Mouse (Mus musculus) MEL (cell line): ENCODE measurements around the gene Castor1. TPM values are rescaled to one million over a fixed set of nuclear protein-coding genes. Genes with fewer than 3 reads are reported as not detected.

Experiments used
- DNase-seq: peaks from one replicate; pipeline ENCODE4 v3.0.0; 2011; ENCODE audit warnings: low read depth, low spot score
- H3K27ac ChIP-seq: 2 replicates; pipeline ENCODE4 v1.5.1; 2012; ENCODE audit warnings: low read depth, mild to moderate bottlenecking, control low read depth, low read length, moderate library complexity; ENCODE audit not compliant: control insufficient read depth
- H3K27me3 ChIP-seq, 2 experiments: fragments of 150-350 bp in 1 of 2; sonication (generic) in 1 of 2; 2 replicates each; pipeline ENCODE4 v1.6.1; 2012; ENCODE audit warnings: low read length in 2 of 2, mild to moderate bottlenecking in 2 of 2, improper control_type of control experiment in 1 of 2, moderate library complexity in 1 of 2; ENCODE audit not compliant: insufficient read depth in 2 of 2, control insufficient read depth in 1 of 2
- H3K36me3 ChIP-seq, 2 experiments: 2 replicates each; pipeline ENCODE4 v1.6.1; 2012 to 2014; ENCODE audit warnings: low read length in 2 of 2, improper control_type of control experiment in 1 of 2, inconsistent platforms in 1 of 2, mild to moderate bottlenecking in 1 of 2; ENCODE audit not compliant: insufficient read depth in 2 of 2, control insufficient read depth in 1 of 2
- H3K4me1 ChIP-seq, 2 experiments: fragments of 150-350 bp in 1 of 2; sonication (generic) in 1 of 2; 2 replicates each; pipeline ENCODE4 v1.6.1; 2012; ENCODE audit warnings: low read length in 2 of 2, improper control_type of control experiment in 1 of 2, mild to moderate bottlenecking in 1 of 2; ENCODE audit not compliant: insufficient read depth in 2 of 2, control insufficient read depth in 1 of 2
- H3K4me3 ChIP-seq, 2 experiments: fragments of 150-350 bp in 1 of 2; sonication (generic) in 1 of 2; 2 replicates each; pipeline ENCODE4 v1.5.1; 2012; ENCODE audit warnings: low read depth in 2 of 2, low read length in 2 of 2, mild to moderate bottlenecking in 2 of 2, moderate library complexity in 2 of 2, control low read depth in 1 of 2, improper control_type of control experiment in 1 of 2; ENCODE audit not compliant: control insufficient read depth in 1 of 2, insufficient read depth in 1 of 2
- H3K79me2 ChIP-seq: 2 replicates; pipeline ENCODE4 v1.6.1; 2012; ENCODE audit warnings: mild to moderate bottlenecking, low read length, moderate library complexity; ENCODE audit not compliant: control insufficient read depth, poor library complexity, insufficient read depth
- H3K9ac ChIP-seq: 2 replicates; pipeline ENCODE4 v1.6.1; 2012; ENCODE audit warnings: low read depth, mild to moderate bottlenecking, control low read depth, low read length, moderate library complexity; ENCODE audit not compliant: control insufficient read depth, poor library complexity, severe bottlenecking
- H3K9me3 ChIP-seq: fragments of 150-350 bp; sonication (generic); replicated peaks from 2 replicates; pipeline ENCODE4 v1.6.1; 2012; ENCODE audit warnings: mild to moderate bottlenecking, low read length, improper control_type of control experiment, moderate library complexity; ENCODE audit not compliant: insufficient read depth
- CHD1 ChIP-seq: IDR thresholded peaks from 2 replicates; pipeline ENCODE4 v1.6.1; 2012; ENCODE audit warnings: low read depth, mild to moderate bottlenecking, inconsistent platforms, low read length, improper control_type of control experiment
- ELF1 ChIP-seq: IDR thresholded peaks from 2 replicates; pipeline ENCODE4 v1.6.1; 2014; ENCODE audit warnings: low read depth, mild to moderate bottlenecking, inconsistent platforms, low read length, improper control_type of control experiment, moderate library complexity
- EP300 ChIP-seq, 2 experiments: IDR thresholded peaks; 2 replicates each; pipeline ENCODE4 v1.6.1; 2011; ENCODE audit warnings: improper control_type of control experiment in 2 of 2, low read length in 2 of 2, low read depth in 1 of 2, mild to moderate bottlenecking in 1 of 2
- ETS1 ChIP-seq: IDR thresholded peaks from 2 replicates; pipeline ENCODE4 v1.6.1; 2012; ENCODE audit warnings: low read depth, mild to moderate bottlenecking, inconsistent platforms, low read length, improper control_type of control experiment, moderate library complexity
- GABPA ChIP-seq: IDR thresholded peaks from 2 replicates; pipeline ENCODE4 v1.6.1; 2012; ENCODE audit warnings: low read depth, mild to moderate bottlenecking, inconsistent platforms, low read length, improper control_type of control experiment, moderate library complexity
- GATA1 ChIP-seq: IDR thresholded peaks from 2 replicates; pipeline ENCODE4 v1.6.1; 2011; ENCODE audit warnings: low read depth, low read length, improper control_type of control experiment
- MAFK ChIP-seq: IDR thresholded peaks from 2 replicates; pipeline ENCODE4 v1.6.1; 2011; ENCODE audit warnings: low read depth, mild to moderate bottlenecking, low read length, improper control_type of control experiment, borderline replicate concordance
- MAX ChIP-seq: IDR thresholded peaks from 2 replicates; pipeline ENCODE4 v1.6.1; 2011; ENCODE audit warnings: low read length, improper control_type of control experiment
- MEF2A ChIP-seq: IDR thresholded peaks from 2 replicates; pipeline ENCODE4 v1.6.1; 2014; ENCODE audit warnings: low read depth, mild to moderate bottlenecking, inconsistent platforms, low read length, improper control_type of control experiment; ENCODE audit not compliant: poor library complexity, insufficient replicate concordance, severe bottlenecking; ENCODE audit errors: extremely low read depth
- MYC ChIP-seq: IDR thresholded peaks from 2 replicates; pipeline ENCODE4 v1.6.1; 2011; ENCODE audit warnings: low read depth, mild to moderate bottlenecking, low read length, improper control_type of control experiment, moderate library complexity
- POLR2A ChIP-seq, 2 experiments: IDR thresholded peaks; 2 replicates each; pipeline ENCODE4 v1.6.1; 2011 to 2012; ENCODE audit warnings: low read length in 2 of 2, mild to moderate bottlenecking in 2 of 2, control low read depth in 1 of 2, improper control_type of control experiment in 1 of 2, low read depth in 1 of 2, moderate library complexity in 1 of 2; ENCODE audit not compliant: control insufficient read depth in 1 of 2, insufficient read depth in 1 of 2, poor library complexity in 1 of 2
- RAD21 ChIP-seq: IDR thresholded peaks from 2 replicates; pipeline ENCODE4 v1.6.1; 2011; ENCODE audit warnings: mild to moderate bottlenecking, low read depth, low read length, improper control_type of control experiment
- SIN3A ChIP-seq: IDR thresholded peaks from 2 replicates; pipeline ENCODE4 v1.6.1; 2012; ENCODE audit warnings: low read length, improper control_type of control experiment, inconsistent platforms
- TAL1 ChIP-seq: IDR thresholded peaks from 2 replicates; pipeline ENCODE4 v1.6.1; 2012; ENCODE audit warnings: mild to moderate bottlenecking, inconsistent platforms, low read length, moderate library complexity, mixed read lengths
- TBP ChIP-seq: IDR thresholded peaks from 2 replicates; pipeline ENCODE4 v1.8.0; 2011; ENCODE audit warnings: low read depth, low read length, improper control_type of control experiment
- UBTF ChIP-seq: IDR thresholded peaks from 2 replicates; pipeline ENCODE4 v1.6.1; 2012; ENCODE audit warnings: low read depth, mild to moderate bottlenecking, inconsistent platforms, low read length, improper control_type of control experiment, moderate library complexity, borderline replicate concordance; ENCODE audit not compliant: insufficient read depth
- USF1 ChIP-seq: IDR thresholded peaks from 2 replicates; pipeline ENCODE4 v1.6.1; 2014; ENCODE audit warnings: low read depth, mild to moderate bottlenecking, inconsistent platforms, low read length, improper control_type of control experiment, moderate library complexity
- USF2 ChIP-seq, 2 experiments: IDR thresholded peaks; 2 replicates each; pipeline ENCODE4 v1.6.1; 2011 to 2012; ENCODE audit warnings: improper control_type of control experiment in 2 of 2, low read length in 2 of 2, borderline replicate concordance in 1 of 2, inconsistent platforms in 1 of 2, low read depth in 1 of 2, mild to moderate bottlenecking in 1 of 2; ENCODE audit not compliant: insufficient read depth in 1 of 2
- ZC3H11A ChIP-seq: IDR thresholded peaks from 2 replicates; pipeline ENCODE4 v1.6.1; 2012; ENCODE audit warnings: low read depth, mild to moderate bottlenecking, inconsistent platforms, low read length, improper control_type of control experiment
- ZKSCAN1 ChIP-seq: IDR thresholded peaks from 2 replicates; pipeline ENCODE4 v1.6.1; 2012; ENCODE audit warnings: low read depth, mild to moderate bottlenecking, inconsistent platforms, low read length, improper control_type of control experiment, moderate library complexity
- ZMIZ1 ChIP-seq: IDR thresholded peaks from 2 replicates; pipeline ENCODE4 v1.6.1; 2012; ENCODE audit warnings: low read depth, mild to moderate bottlenecking, inconsistent platforms, low read length, improper control_type of control experiment, moderate library complexity
- polyA plus RNA-seq, 2 experiments: library from polyadenylated mRNA; stranded (reverse) in 1 of 2; unstranded in 1 of 2; fragments of >175 nt in 1 of 2; fragments of >200 nt in 1 of 2; gene quantifications; 2 replicates each; pipeline versions ENCODE4 v1.2.1 to v1.2.4; 2012; ENCODE audit warnings: low replicate concordance in 2 of 2, low read depth in 1 of 2; ENCODE audit not compliant: insufficient read length in 2 of 2, insufficient read depth in 1 of 2, missing spikeins in 1 of 2
- total RNA-seq: library from RNA; depleted of rRNA; stranded (reverse); fragments of 300-350 nt; gene quantifications from 2 replicates; pipeline ENCODE4 v1.2.3, GENCODE M21; 2012

Castor1 gene
- total and polyA plus RNA-seq, 3 experiments, result 6.6 to 11.8 TPM; not detected in 1

DNA sequence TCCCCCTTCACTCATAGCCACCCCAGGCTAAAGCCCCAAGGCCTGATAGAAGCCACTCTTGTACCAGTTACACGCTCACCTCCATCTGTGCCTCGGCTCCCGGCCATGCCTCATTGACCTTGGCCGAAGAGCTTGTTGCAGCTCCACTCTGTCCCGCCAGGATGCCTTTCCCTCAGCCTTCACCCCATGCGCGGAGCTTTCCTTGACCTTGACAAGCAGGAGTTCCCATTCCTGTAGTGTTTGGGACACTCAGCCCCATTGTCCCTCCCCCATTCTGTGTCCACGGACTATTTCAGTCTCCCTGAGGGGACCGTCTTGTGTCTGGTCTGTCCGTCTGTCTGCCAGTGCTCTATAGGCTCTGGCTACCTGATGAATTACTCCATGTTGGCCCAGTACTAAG is 4.9 kb upstream of the Castor1 start:
- Histone ChIP-seq H3K9ac (no peak overlapping the region), H3K27me3 (no peaks in the 10 kb centered on the region), H3K79me2 (no peaks in the 10 kb centered on the region; the same call in 1 of the 2 replicates), H3K36me3 (peaks cover 0 to 2% of the 10 kb centered on the region in 2 experiments; a peak in 2 of 4 replicates), H3K4me3 (no peak overlapping the region), H3K9me3 (no peaks in the 10 kb centered on the region), H3K4me1 (peaks cover 0 to 5% of the 10 kb centered on the region in 2 experiments; a peak in 2 of 4 replicates), H3K27ac (no peak overlapping the region)
- no peak for DNase-seq
- no peak for TF ChIP-seq POLR2A (IDR thresholded peaks at IDR 0.05; ENCODE audit: control insufficient read depth in 1 of 2, insufficient read depth in 1 of 2, low read depth in 1 of 2, low read length in 2 of 2, poor library complexity in 1 of 2)
- no peak for TF ChIP-seq MAFK
- TF ChIP-seq RAD21, result no peak
- no peak for TF ChIP-seq USF1
- no peak for TF ChIP-seq UBTF
- no peak for TF ChIP-seq ELF1
- TF ChIP-seq EP300 (IDR thresholded peaks at IDR 0.05; ENCODE audit: low read depth in 1 of 2, low read length in 2 of 2), result no peak
- TF ChIP-seq MYC, result no peak
- TF ChIP-seq TBP, result no peak
- TF ChIP-seq ZKSCAN1, result no peak

DNA sequence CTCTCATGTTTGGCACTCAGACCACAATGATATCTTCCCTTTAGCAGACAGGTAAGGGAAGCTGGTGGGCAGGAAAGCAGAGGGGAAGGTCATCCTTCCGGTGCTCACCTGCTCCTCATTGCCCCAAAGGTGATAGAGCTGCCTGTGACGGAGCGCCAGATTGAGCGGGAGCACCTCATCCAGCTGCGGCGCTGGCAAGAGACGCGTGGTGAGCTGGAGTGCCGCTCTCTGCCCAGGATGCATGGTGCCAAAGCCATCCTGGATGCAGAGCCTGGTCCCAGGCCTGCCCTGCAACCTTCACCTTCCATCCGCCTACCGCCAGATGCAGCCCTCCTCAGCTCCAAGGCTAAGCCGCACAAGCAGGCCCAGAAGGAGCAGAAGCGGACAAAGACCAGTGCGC is 3.5 kb upstream of the Castor1 start:
- Histone ChIP-seq H3K27ac (no peak overlapping the region), H3K4me1 (peaks cover 0 to 11% of the 10 kb centered on the region in 2 experiments; a peak in 3 of 4 replicates), H3K36me3 (peaks cover 2 to 3% of the 10 kb centered on the region in 2 experiments; a peak in 2 of 4 replicates), H3K79me2 (no peaks in the 10 kb centered on the region; the same call in 1 of the 2 replicates), H3K9me3 (no peaks in the 10 kb centered on the region), H3K27me3 (no peaks in the 10 kb centered on the region), H3K9ac (no peak overlapping the region), H3K4me3 (no peak overlapping the region)
- no peak for TF ChIP-seq TAL1
- TF ChIP-seq GATA1, result no peak
- no peak for TF ChIP-seq RAD21
- TF ChIP-seq SIN3A, result no peak
- no peak for TF ChIP-seq ZMIZ1
- no peak for TF ChIP-seq ZC3H11A
- no peak for TF ChIP-seq MAX
- TF ChIP-seq ZKSCAN1, result no peak
- TF ChIP-seq CHD1, result no peak
- no peak for TF ChIP-seq GABPA
- no peak for TF ChIP-seq ETS1
- TF ChIP-seq MEF2A, result no peak
- no peak for TF ChIP-seq USF2 (IDR thresholded peaks at IDR 0.05; ENCODE audit: borderline replicate concordance in 1 of 2, insufficient read depth in 1 of 2, low read depth in 1 of 2, low read length in 2 of 2)
- no peak for DNase-seq
